Mouse (Mus musculus) ZHBTc4 (cell line): ENCODE measurements around the gene Zc3h14.

Source experiments
- DNase-seq: peaks from one replicate; pipeline ENCODE4 v3.0.0-alpha.2; 2011; ENCODE audit warnings: low read depth, low spot score

Zc3h14 gene

DNA sequence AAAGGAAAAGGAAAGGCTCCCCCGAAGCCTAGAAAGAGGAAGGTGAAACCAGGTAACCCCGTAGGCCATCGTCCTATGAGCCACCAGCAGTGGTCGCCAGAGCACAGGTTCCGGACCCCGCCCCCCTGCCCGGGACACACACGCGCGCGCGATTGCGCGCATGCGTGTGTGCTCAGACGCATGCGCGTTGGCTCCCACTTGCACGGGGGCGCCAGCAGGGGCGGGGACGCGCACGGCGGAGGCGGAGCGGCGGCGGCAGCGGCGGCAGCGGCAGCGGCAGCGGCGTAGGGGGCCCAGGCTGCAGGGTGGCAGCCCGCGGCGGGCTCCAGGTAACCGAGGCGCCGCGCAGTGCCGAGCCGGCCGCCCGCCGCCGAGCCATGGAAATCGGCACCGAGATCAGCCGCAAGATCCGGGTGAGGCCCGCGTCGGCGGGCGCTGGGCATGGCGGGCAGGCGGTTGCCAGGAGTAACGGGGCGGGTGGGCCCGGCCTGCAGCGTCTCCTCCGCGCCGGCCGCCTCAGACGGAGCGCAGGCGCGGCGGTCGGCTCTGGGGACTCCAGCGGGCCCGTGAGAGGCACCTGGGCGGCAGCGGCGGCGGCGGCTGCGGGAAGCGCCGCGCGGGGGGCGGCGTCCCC is at the start of gene Zc3h14:
Gene Zc3h14, plus strand, starts transcription at position 219 of the 634 bp plus-strand sequence.
- peak; percentile 98 for DNase-seq

GRCm38 (mm10) chr12:98697202-98697601 is 49.6 kb upstream of the Zc3h14 start:
- no peak for DNase-seq

DNA sequence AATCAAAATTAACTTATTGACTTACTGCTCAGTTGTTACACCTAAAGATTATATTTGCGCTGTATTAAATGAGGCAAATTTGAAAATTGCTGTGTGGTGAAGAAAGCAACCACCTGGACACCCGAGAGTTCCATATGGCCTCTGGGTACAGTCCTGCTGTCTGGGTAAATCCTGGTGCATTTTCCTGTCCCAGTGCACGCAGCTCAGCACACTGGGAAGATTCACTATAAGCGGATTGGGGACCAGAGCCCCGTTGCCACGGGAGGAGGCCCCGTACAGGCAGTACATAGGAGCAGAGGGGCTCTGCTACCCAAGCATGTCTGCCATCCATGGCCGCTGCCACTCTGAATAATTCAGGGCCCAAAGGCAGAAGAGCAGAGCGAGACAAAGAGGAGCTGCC is 45.2 kb upstream of the Zc3h14 start:
- no peak for DNase-seq

- no peak for DNase-seq
Measured at GRCm38 (mm10) chr12:98703554-98703953, 43.2 kb upstream of the Zc3h14 start.

DNA sequence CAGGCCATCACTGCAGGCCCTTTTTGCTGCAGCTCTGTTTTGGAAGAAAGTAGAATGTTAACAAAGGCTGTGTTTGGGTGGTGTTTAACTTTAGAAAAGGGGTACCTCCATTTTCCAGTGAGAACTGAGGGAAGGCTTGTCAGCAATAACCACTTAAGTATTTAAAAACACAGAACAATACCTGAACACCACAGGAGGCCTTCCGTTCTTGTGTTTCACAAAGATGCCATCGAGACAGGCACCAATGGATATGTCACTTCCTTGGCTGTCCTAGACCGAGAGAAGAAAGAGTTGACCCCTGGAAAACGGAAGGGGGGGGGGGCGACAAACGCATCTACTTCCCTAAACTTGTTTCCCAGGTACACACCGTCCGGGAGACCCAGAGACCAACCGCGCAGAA is 42.8 kb upstream of the Zc3h14 start:
- peak; percentile 66 for DNase-seq

- DNase-seq: no peak
Measured at GRCm38 (mm10) chr12:98712819-98713218, 33.9 kb upstream of the Zc3h14 start.

GRCm38 (mm10) chr12:98713621-98714103 is 33.1 kb upstream of the Zc3h14 start:
- DNase-seq: no peak

GRCm38 (mm10) chr12:98714757-98715156 is 32.0 kb upstream of the Zc3h14 start:
- no peak for DNase-seq

DNA sequence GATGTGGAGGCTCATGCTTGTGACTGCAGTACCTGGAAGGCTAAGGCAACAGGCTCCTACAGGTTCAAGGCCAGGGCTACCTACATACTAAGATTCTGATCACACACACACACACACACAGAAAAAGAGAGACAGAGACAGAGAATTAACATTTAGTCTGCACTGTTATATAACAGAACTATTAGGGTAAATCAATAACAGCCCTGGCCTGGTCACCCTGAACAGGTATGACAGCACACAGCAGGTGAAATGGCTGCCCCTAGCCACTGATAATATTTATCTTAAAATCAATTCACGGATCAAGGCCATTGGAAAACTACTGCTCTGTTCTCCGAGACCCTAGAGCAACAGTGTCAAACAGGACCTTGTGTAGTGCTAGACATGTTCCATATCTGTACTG is 30.6 kb upstream of the Zc3h14 start:
- no peak for DNase-seq

GRCm38 (mm10) chr12:98720628-98721027 is 26.1 kb upstream of the Zc3h14 start:
- DNase-seq: no peak

DNA sequence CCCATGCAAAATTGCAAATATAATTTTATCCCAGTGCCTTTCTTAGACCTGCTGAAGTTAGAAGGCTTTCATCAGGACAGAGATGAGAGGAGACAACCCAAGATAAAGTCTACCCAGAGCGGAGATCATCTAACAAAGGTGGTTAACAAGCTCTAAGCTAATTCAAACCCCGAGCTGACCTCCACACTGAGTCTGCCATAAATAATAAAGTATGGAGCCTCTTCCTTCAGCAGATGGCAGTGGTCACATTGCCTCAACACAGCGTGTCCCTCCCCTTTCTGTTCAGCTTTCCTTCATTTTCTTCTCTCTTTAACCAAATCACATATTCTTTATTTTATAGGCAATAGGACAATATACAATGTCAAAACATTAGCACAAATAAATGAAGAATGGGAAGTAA is 25.7 kb upstream of the Zc3h14 start:
- DNase-seq: no peak

DNA sequence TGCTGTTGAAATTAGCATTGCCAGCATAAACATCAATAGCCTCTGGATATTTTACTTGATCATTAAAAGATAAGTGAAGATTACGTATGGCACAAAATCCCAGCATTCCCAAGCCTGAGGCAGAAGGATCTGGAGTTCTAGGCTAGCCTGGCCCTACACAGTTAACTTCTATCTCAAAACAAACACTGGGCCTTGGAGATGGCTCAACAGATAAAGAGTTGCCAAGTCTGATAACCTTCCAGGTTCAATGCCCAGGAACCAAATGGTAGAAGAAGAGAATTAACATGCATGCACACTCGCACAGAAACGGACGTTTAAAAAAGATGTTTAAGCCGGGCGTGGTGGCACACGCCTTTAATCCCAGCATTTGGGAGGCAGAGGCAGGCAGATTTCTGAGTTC is 22.5 kb upstream of the Zc3h14 start:
- DNase-seq: no peak

GRCm38 (mm10) chr12:98724976-98725375 is 21.8 kb upstream of the Zc3h14 start:
- DNase-seq: no peak

DNA sequence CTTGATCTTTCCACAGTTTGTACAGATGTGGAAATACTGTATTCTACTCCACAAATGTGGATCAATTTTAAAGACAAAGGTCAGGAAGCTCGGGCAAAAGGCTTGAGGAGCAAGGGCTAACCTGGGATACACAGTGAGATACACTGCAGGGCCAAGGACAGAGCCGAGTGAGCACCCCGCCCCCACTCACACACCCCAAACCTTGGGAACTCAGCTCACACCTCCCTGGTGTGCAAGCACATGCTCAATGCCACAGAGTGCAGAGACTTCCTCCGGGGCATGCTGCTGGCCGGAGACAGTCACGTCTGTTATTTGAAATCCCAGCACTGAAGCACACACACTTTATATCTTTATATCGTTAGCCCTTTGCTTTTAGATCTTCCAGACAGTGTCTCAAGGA is 20.7 kb upstream of the Zc3h14 start:
- no peak for DNase-seq

- DNase-seq: no peak
Measured at GRCm38 (mm10) chr12:98727186-98727585, 19.6 kb upstream of the Zc3h14 start.

DNA sequence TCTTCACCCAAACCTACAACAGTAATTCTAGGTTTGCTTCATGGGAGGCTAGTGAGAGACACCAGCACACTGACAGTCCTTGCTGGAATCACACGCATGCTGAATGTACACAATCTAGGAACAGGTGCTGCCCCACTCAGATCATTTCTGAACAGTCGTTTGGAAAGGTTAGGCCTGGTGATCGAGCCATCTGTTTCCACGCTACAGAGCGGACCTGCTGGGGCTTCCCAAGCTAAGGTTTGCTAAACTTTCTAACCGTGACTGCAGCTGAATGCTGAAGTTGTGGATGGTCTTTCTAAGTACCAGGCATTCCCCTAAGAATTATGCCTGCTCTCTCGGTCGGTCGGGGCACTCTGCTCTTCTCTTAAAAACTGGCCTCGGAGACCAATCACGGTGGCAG is 16.1 kb upstream of the Zc3h14 start:
- DNase-seq: no peak

- no peak for DNase-seq
Measured at GRCm38 (mm10) chr12:98733165-98733564, 13.6 kb upstream of the Zc3h14 start.

GRCm38 (mm10) chr12:98733776-98734175 is 13.0 kb upstream of the Zc3h14 start:
- DNase-seq: no peak

- DNase-seq: peak; percentile 91
Measured at GRCm38 (mm10) chr12:98734246-98734879, 12.4 kb upstream of the Zc3h14 start.

GRCm38 (mm10) chr12:98734880-98735801 is 11.6 kb upstream of the Zc3h14 start:
- DNase-seq: no peak

DNA sequence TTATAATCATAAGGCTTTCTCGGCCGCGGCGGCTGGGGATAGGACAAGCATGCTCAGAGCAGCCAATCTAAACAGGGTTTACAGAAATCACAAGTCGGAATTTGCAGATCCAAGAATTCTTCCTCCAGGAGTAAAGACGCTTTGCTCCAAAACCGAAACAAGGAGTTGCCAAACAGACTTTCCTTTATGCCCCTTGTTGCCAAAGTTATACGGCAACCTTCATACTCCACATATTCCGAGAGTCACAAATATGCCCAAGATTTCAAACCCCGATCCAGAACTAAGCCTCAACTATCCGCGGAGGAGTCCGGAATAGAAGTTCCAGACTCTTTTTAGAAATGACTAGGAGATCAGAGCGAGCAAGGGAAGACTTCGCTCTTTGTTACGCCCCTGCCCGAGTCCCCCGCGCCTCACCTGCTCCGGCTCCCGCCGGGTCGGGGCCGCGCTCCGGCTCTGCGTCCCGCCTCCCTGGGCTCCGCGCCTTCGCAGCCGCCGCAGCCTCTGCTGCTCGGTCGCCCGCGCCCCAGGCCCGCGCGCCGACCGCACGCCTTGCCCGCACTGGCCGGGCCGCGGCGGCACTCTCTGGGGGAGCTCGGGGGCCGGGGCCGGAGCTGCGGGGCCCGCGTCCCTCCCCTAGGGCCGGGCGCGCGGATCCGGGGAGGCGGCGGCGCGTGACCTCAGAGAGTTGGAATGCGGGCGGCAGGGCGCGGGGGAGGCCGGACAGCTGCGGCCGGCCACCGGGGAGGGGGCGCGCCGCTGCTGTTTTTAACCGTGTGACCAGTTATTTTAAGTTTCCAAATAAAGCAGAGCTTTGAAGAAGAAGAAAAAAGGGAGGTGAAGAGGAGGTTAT is 9.6 kb upstream of the Zc3h14 start, which contains the start of gene Ptpn21:
Gene Ptpn21, minus strand, starts transcription at position 455 of the 850 bp plus-strand sequence.
- DNase-seq: peak; percentile 77
